Mouse (Mus musculus) naive thymus-derived CD4-positive, alpha-beta T cell, adult 2 months (primary cell): ENCODE measurements at regions not wholly inside any gene's neighbourhood (a gene's known extent, or its start where the extent isn't known, plus 50 kb on each side); places are given as distances from the start of the nearest gene placed in this dataset.
A peak's percentile ranks its signal among the peaks of the same experiment; 100 is the strongest.

Source experiments
- DNase-seq: peaks from one replicate; pipeline ENCODE4 v3.0.0-alpha.2; 2011; ENCODE audit warnings: low read depth

DNA sequence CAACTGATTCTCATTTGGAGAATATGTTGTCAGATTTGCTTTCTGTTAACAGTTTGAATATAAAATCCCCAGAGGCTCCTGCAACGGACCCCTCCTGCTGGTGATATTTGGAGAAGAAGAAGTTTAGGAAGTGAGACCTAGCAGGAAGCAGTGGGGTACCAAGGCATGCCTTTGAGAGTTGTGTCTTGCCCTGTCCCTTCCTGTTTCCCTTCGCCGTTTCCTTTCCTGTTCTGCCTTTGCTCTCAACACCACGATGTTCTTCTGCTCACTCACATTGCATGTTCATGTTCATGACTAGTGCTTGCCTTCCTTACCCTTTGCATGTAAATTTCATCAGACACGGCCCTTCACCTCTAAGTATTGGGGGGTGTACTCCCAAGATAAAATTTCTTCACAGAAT, 254.0 kb downstream of the Tle4 start:
- DNase-seq: peak; percentile 15

GRCm38 (mm10) chr19:14344467-14344866, 253.4 kb downstream of the Tle4 start:
- DNase-seq: no peak

- no peak for DNase-seq
These were observed 250.8 kb downstream of the Tle4 start for GRCm38 (mm10) chr19:14347026-14347425.

DNA sequence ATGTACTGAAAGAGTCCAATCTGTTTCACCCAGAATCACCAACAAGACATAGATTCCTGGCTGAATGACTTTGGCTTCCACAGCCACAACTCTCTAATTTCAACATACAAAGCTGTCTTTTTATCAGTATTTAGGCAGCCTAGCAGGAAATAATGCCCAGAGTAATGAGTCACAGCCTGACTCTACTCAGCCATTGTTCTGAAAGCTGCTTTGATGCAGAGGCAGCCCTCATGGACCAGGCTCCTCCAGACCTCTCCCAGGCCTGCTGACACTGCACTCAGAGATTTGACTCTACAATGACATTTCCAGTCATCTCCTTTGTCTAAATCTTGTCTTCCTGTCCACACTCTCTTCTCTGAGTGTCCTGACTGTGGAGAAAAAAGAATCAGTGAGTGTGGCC, 250.4 kb downstream of the Tle4 start:
- DNase-seq: no peak

DNA sequence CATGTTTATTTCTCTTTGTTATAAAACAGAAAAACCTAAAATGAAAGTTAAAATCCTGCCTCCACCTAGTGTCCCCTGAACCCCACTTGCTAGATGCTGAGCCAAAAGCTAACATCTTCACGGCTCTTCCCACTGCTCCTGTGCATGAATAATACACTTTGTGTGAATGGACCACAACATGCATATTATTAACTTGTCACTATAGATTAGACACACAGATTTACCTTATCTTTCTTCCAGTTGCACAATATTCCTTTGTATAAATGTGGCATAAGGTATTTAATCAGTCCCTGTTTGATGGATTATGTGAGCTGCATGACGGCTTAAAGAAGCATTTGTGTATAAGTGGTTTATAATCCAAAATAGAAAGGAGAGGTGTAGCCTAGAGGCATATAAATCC, 248.1 kb downstream of the Tle4 start:
- no peak for DNase-seq

GRCm38 (mm10) chr19:14351728-14352340, 246.0 kb downstream of the Tle4 start:
- DNase-seq: peak; percentile 84

DNA sequence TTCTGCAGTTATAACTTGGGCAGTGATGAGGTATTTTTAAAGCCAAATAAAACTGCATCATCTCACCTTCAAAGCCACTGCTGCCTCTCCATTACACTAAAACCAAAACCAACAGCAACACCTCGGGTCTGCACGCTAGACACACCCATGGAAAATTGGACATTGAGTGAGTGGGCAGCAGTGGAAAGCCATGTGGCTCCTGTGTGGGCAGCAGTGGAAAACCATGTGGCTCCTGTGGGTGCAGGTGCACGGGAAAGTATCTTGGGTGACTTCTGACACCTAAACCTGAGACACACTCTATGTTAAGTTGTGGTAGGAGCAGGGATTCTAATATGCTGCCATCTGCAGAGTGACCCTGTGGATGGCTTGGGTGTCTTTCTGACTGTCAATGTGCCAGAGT, 245.3 kb downstream of the Tle4 start:
- DNase-seq: peak; percentile 35

DNA sequence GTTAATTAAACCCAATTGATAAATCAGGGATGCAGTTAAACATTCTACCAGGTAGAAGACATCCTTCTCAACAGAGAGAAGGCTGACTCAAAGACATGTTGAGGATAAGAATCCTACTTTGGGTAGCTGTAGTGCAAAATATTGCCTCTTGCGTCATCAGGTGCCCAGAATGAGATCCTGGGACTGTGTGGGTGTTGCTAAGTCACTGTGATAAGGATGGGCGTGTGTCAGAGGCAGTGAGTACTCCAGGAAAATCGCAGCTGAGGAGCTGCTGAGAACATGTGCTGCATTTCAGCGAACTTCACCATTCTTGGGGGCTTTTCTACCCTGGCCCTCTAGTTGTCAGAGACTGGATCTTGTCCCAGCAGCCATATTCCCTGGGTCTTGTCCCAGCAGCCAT, 244.7 kb downstream of the Tle4 start:
- DNase-seq: no peak

DNA sequence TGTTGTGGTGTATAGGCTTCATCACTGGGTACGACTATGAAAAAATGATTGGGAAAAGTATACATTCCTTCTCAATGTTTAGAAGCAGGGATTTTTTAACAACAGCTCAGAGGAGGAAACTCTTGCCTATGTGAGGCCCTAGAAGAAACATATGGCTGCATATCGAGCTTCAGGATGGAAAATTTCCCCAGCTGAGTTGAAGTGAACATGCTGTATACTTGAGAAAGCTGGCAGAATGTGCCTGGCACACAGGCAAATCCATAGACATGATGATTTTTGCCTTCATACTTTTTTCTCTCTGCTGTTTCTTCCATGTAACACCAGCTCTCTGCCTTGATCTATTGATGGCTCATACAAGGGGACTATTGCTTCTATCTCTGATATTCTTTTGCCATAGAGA, 242.7 kb downstream of the Tle4 start:
- no peak for DNase-seq

- DNase-seq: no peak
These were observed 241.9 kb downstream of the Tle4 start for GRCm38 (mm10) chr19:14355946-14356345.

- no peak for DNase-seq
These were observed 237.2 kb downstream of the Tle4 start for GRCm38 (mm10) chr19:14360611-14361010.

GRCm38 (mm10) chr19:14369098-14369604, 228.7 kb downstream of the Tle4 start:
- DNase-seq: no peak

- no peak for DNase-seq
These were observed 226.5 kb downstream of the Tle4 start for GRCm38 (mm10) chr19:14371360-14371759.

DNA sequence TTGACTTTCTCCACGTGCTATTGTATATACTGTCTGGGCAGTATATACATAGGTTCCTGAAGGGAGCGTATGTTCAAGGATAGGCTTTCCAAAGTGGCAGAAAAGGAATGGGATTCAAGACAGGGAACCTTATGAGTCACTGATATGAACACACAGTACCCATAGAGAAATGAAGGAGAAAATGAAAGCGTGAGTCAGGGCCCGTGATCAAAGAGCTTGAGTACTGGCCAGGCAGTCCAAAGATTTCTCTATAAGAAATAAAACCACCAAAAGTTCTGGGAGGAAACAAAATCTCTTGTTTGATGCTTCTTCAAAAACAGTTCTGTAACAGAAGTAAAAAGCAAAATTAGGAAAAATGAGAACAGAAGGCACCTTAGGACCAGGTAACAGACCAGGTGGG, 223.9 kb downstream of the Tle4 start:
- DNase-seq: no peak

DNA sequence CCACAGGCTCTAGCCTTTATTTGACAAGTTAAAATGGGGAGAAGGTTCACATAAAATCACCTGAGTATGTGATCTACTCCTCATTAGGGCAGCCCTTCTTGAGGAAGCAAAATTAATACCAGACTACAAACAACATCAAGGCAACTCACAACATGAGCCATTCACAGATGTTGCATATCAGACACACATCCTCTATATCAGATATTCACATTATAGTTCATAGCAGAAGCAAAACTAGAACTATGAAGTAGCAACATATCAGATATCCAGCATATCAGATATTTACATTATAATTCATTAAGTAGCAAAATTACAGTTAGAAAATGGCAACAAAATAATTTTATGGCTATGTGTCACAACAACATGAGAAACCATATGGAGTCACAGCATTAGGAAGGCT, 217.0 kb downstream of the Tle4 start:
- DNase-seq: no peak

GRCm38 (mm10) chr19:14387796-14388195, 210.1 kb downstream of the Tle4 start:
- peak; percentile 61 for DNase-seq

- peak; percentile 76 for DNase-seq
These were observed 209.3 kb downstream of the Tle4 start for GRCm38 (mm10) chr19:14388539-14388938.

GRCm38 (mm10) chr19:14389881-14390837, 207.7 kb downstream of the Tle4 start:
- no peak for DNase-seq

DNA sequence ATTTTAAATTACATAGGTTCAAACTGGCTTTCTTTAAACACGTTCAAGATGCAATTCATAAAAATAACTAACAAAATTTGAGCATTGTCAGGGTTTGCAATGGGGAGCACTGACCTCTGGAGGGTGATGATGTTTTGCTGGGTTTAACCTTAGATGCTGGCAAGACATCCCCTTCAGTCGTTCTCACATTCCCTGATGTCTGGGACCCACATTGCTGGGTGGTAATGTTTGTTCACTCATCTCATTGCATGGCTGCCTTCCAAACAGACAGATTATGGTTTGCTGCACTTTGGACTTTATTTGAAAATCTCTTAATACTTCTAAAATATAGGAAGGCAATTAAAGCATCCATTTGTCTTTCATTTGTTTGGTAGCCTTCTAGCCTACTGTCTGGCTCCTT, 206.9 kb downstream of the Tle4 start:
- DNase-seq: no peak
